Mouse (Mus musculus) mesoderm, embryonic 11.5 days (tissue): ENCODE results near the gene Ube4b.

Experiments
- DNase-seq: peaks from one replicate; pipeline ENCODE4 v3.0.0-alpha.2; 2012; ENCODE audit warnings: low read depth, low spot score

Gene Ube4b

GRCm38 (mm10) chr4:149306712-149307595, 119.6 kb downstream of the Ube4b start:
- DNase-seq: peak; percentile 69

DNA sequence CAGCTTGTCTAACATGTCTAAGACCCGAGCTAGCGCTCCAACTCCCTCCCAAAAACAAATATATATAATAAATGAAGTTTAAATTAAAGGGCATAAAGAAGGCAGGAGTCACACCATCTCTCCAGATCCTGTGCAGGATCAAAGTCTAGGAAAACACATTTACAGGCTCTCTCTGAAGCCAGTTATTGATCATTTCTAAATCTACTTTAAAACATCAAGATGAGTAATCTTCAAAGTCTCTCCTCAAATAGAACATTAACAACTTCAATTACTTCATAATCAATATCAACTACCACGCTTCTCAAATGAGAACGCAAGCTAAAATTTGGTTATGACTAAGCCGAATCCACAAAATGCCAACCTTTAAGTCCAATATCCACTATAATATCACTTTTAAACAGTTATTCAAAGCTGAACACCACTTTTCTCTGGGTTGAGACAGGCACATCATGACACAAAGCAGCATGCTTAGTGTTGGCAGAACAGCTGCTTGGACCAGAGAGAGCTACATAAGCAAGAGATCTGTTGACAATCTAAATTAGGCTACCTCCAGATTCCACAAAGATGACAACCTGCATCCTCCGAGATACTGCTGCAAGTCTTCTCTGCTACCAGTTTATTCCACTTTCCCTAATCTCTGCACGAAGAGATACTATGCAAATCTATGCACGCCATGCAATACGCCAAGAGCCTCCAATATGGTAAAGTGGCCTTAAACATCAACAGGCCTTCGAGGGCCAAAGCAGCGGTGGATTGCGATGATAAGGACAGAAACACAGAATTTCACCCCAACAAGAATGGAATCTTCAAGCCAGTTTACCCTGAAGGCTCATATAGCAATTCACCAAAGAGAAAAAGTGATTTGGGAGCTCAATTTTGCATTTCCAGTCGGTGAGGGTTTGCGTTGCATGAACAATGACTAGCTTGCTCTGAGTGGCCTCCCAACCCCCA, 120.5 kb downstream of the Ube4b start:
- no peak for DNase-seq

DNA sequence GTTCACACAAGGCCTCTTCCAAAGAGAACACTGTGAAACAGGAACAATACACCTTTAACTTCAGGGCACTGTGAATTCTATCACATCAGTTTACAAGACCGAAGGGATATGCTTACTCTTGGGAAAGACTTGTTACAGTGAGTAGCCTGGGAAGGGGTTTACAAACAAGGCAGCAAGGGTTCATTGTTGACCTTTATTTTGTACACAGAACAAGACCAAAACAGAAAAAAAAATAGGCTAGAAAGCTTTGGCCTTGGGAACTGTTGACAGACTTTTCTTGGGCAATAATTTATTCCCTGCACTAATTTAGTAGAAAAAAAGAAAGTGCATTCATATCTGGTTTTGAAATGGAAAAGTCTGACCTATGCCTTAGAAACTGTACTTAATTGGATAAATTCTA, 122.1 kb downstream of the Ube4b start:
- no peak for DNase-seq

GRCm38 (mm10) chr4:149303502-149303901, 123.0 kb downstream of the Ube4b start:
- DNase-seq: no peak

GRCm38 (mm10) chr4:149302751-149303150, 123.8 kb downstream of the Ube4b start:
- DNase-seq: no peak

- no peak for DNase-seq
Measured at GRCm38 (mm10) chr4:149302136-149302535, 124.4 kb downstream of the Ube4b start.

GRCm38 (mm10) chr4:149296501-149296900, 130.0 kb downstream of the Ube4b start:
- no peak for DNase-seq

GRCm38 (mm10) chr4:149292984-149293383, 133.6 kb downstream of the Ube4b start:
- DNase-seq: no peak

DNA sequence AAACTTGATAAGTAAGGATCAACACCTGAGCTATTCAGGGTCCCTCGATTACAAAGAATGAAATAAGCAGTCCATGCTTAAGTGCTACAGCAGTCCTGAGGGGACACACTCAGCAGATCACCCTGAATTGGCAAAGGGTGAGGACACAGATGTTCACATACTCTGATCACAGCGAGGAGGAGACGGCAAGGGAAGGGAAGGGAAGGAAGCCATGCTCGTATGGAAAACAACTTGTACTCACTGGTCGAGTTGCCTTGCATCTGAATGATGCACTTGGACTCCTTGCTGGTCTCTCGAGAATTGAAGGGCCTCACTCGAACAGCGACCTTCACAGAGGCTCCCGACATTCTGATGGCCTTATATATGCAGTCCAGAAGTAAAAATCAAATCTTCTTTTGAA, 135.5 kb downstream of the Ube4b start:
- DNase-seq: no peak

DNA sequence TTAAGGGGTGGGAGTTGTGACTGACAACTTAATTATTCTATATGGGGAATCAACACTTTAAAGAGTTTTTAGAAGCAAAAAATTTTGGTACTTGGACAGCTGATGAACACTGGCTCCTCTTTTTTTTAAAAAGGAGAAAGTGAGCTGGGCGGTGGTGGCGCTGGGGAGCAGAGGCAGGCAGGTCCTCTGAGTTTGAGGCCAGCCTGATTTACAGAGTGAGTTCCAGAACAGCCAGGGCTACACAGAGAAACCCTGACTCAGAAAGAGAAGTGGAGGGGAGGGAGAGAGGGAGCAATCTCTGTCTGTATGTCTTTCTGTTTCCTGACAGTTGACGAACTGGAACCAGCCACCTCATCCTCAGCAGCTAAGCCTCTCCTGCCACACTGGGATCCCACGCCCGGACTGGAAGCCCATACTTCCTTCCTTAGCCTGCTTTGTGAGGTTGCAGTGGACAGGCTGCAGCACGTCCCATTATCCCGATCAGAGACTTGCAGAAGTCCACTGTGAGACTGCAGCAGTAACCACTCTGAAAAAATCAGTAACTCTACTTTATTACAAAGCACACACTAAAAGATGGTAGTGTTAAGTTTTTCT, 136.3 kb downstream of the Ube4b start:
- no peak for DNase-seq

GRCm38 (mm10) chr4:149286287-149287137, 140.0 kb downstream of the Ube4b start:
- DNase-seq: no peak

- no peak for DNase-seq
Measured at GRCm38 (mm10) chr4:149285691-149286090, 140.9 kb downstream of the Ube4b start.

GRCm38 (mm10) chr4:149283018-149283417, 143.5 kb downstream of the Ube4b start:
- DNase-seq: no peak

DNA sequence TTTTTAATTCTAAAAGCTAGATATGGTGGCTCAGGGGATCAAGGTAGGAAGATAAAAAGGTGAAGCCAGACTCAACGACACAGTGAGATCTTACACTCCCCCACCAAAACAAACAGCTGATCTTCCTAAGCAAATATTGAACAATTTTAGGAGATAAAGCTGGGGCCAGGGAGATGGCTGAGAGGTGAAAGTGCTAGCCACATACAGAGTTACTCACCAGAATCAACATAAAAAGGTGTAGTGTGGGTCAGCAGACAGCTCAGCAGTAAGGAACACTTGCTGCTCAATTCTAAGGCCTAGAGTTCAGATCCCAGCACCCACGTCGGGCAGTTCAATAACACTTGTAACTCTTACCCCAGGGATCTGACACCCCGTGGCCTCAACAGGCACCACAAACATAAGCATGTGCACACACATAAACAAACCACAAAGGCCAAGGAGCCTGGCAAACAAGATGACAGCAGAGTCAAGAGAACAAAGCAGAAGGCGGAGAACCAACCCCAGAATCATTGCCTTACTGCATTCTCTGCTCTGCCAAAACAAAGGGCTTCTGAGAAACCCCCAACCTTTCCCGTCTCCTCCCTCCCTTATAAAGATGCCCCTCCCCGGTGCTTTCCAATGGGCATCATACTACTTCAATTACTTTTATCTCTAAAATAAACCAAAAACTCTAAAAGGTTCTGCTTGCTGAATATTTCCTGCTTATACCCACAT, 144.4 kb downstream of the Ube4b start:
- no peak for DNase-seq
